Mouse (Mus musculus): ENCODE data around the gene Pycr2. TPM values are rescaled to one million over a fixed set of nuclear protein-coding genes. Genes with fewer than 3 reads are reported as not detected.

Pycr2 gene
- polyA plus RNA-seq, 1 experiment from 2014 or later, result 77.6 TPM

DNA sequence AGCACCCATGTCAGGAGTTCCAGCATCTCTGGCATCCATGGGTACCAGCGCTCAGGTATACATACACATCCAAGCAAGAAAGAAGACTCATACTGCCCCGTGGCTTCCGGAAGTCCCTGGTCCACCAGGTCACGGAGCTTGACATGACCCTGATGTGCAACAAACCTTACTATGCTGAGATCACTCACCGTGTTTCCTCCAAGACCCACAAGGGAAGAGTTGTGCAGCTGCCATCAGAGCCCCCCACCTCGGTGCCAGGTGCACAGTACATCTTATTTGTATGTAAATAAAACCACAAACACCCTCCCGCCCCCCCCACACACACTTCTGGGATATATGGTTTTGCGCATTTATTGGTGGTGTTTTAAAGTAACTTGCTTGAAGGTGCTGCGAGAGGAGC, 29.0 kb upstream of the Pycr2 start:
- Histone ChIP-seq H3K9ac (ENCODE audit: low read depth, low read length) (no peak overlapping the region), H3K4me2 (ENCODE audit: low read depth, low read length) (no peak overlapping the region), H3K27ac (replicated peaks; ENCODE audit: low read depth, low read length) (no peak overlapping the region), H3K36me3 (ENCODE audit: control insufficient read depth, insufficient read depth, low read length) (no peaks in the 10 kb centered on the region), H3K4me1 (ENCODE audit: control insufficient read depth, insufficient read depth, low read length) (no peaks in the 10 kb centered on the region), H3K27me3 (replicated peaks; ENCODE audit: control insufficient read depth, insufficient read depth, low read length) (no peaks in the 10 kb centered on the region), H3K9me3 (ENCODE audit: control insufficient read depth, low read length) (no peaks in the 10 kb centered on the region), H3K4me3 (ENCODE audit: low read depth, low read length) (no peak overlapping the region)
- 79% methylated on average over 9 of the region's 9 CpGs for WGBS
- DNase-seq (ENCODE audit: low spot score) (no peak), ATAC-seq (ENCODE audit: low read depth) (no peak)

- DNase-seq (ENCODE audit: low spot score), result no peak
Measured at GRCm38 (mm10) chr1:180877466-180877865, 26.6 kb upstream of the Pycr2 start.

GRCm38 (mm10) chr1:180881768-180882167, 22.3 kb upstream of the Pycr2 start:
- Histone ChIP-seq H3K9ac (ENCODE audit: low read depth, low read length) (no peak overlapping the region), H3K27ac (replicated peaks; ENCODE audit: low read depth, low read length) (no peak overlapping the region), H3K36me3 (ENCODE audit: control insufficient read depth, insufficient read depth, low read length) (no peaks in the 10 kb centered on the region), H3K4me3 (ENCODE audit: low read depth, low read length) (no peak overlapping the region), H3K27me3 (replicated peaks; ENCODE audit: control insufficient read depth, insufficient read depth, low read length) (no peaks in the 10 kb centered on the region), H3K4me1 (ENCODE audit: control insufficient read depth, insufficient read depth, low read length) (no peaks in the 10 kb centered on the region), H3K4me2 (ENCODE audit: low read depth, low read length) (no peak overlapping the region), H3K9me3 (ENCODE audit: control insufficient read depth, low read length) (no peaks in the 10 kb centered on the region)
- ATAC-seq (ENCODE audit: low read depth) (no peak), DNase-seq (ENCODE audit: low spot score) (no peak)
- WGBS, result 72% methylated on average over 3 of the region's 3 CpGs

More at GRCm38 (mm10) chr1:180877466-180877865, 26.6 kb upstream of the Pycr2 start:
- 73% methylated on average over 4 of the region's 4 CpGs for WGBS
- no peaks in the 10 kb centered on the region for H3K4me1 ChIP-seq (ENCODE audit: control insufficient read depth, insufficient read depth, low read length)
- no peaks in the 10 kb centered on the region for H3K36me3 ChIP-seq (ENCODE audit: control insufficient read depth, insufficient read depth, low read length)
- no peaks in the 10 kb centered on the region for H3K9me3 ChIP-seq (ENCODE audit: control insufficient read depth, low read length)
- no peaks in the 10 kb centered on the region for H3K27me3 ChIP-seq (replicated peaks; ENCODE audit: control insufficient read depth, insufficient read depth, low read length)
- no peak overlapping the region for H3K4me3 ChIP-seq (ENCODE audit: low read depth, low read length)
- no peak overlapping the region for H3K27ac ChIP-seq (replicated peaks; ENCODE audit: low read depth, low read length)
- no peak for ATAC-seq (ENCODE audit: low read depth)
- H3K4me2 ChIP-seq (ENCODE audit: low read depth, low read length), result no peak overlapping the region
- no peak overlapping the region for H3K9ac ChIP-seq (ENCODE audit: low read depth, low read length)

DNA sequence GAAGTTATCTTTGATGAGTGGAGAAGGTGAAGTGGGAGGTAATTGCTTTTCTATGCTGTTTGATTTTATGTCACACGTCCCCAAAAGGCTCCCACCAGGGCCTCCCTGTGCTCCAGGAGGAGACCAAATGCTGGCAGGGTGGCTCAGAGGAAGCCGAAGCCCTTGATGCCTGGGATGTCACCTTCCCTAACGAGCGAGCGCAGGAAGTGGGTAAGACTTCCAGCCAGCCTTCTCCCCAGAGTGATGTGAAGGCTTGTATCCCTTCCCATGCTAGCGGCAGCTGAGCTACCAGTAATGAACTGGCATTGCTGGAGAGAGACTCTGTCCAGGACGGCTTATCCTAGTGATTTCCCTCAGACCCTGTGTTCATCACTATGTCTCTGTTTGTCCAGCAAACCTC, 20.4 kb upstream of the Pycr2 start:
- DNase-seq (ENCODE audit: low spot score), result no peak
- Histone ChIP-seq H3K27me3 (replicated peaks; ENCODE audit: control insufficient read depth, insufficient read depth, low read length) (no peaks in the 10 kb centered on the region), H3K4me3 (ENCODE audit: low read depth, low read length) (no peak overlapping the region), H3K36me3 (ENCODE audit: control insufficient read depth, insufficient read depth, low read length) (no peaks in the 10 kb centered on the region), H3K27ac (replicated peaks; ENCODE audit: low read depth, low read length) (no peak overlapping the region), H3K4me1 (ENCODE audit: control insufficient read depth, insufficient read depth, low read length) (peaks cover 7% of the 10 kb centered on the region), H3K9ac (ENCODE audit: low read depth, low read length) (no peak overlapping the region), H3K4me2 (ENCODE audit: low read depth, low read length) (no peak overlapping the region), H3K9me3 (ENCODE audit: control insufficient read depth, low read length) (no peaks in the 10 kb centered on the region)
- 41% methylated on average over 7 of the region's 7 CpGs for WGBS
- ATAC-seq (ENCODE audit: low read depth), result no peak

DNA sequence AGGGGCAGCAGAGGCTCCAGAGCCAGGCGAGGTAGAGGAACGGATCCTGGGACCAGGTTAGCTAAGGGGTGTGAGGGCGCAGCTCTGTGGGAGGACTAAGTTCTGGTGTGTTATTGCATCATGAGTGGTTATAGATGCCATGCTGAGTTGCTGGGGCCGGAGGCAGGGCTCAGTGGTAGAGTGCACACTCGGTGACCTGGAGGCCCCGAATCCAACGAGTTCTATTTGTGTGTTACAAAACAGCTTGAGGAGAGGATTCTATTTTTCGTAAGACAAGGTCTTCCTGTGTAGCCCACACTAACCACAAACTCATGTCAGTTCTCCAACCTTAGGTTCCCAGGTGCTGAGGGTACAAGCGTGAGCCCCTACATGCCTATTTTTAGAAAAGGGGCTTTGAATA, 19.6 kb upstream of the Pycr2 start:
- Histone ChIP-seq H3K9me3 (ENCODE audit: control insufficient read depth, low read length) (no peaks in the 10 kb centered on the region), H3K36me3 (ENCODE audit: control insufficient read depth, insufficient read depth, low read length) (no peaks in the 10 kb centered on the region), H3K27ac (replicated peaks; ENCODE audit: low read depth, low read length) (no peak overlapping the region), H3K4me2 (ENCODE audit: low read depth, low read length) (no peak overlapping the region), H3K4me3 (ENCODE audit: low read depth, low read length) (no peak overlapping the region), H3K4me1 (ENCODE audit: control insufficient read depth, insufficient read depth, low read length) (peaks cover 13% of the 10 kb centered on the region), H3K27me3 (replicated peaks; ENCODE audit: control insufficient read depth, insufficient read depth, low read length) (no peaks in the 10 kb centered on the region), H3K9ac (ENCODE audit: low read depth, low read length) (no peak overlapping the region)
- ATAC-seq (ENCODE audit: low read depth) (no peak), DNase-seq (ENCODE audit: low spot score) (no peak)
- 75% methylated on average over 9 of the region's 9 CpGs for WGBS

DNA sequence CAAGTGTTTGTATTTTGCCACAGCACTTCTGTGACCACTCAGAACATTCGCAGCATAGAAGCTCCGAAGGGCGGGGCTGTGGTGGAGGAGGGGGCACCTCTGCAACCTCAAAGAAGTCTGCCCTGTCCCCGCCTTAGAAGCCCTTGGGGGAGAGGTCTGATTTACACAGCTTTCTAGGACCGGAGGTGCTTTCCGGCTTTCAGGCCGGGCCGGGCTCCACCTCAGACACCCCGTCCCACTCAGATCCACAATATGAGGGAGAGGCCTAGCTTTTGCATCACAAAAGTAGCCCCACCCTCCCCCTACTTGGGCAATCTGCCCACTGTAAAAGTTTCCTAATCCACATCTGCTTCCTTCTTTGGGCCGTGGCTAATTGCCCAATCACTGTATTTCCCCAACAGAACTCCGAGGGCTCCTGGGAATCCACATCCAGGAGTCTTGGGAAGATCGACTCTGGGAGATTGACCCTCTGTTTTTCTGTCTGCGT, 15.5 kb upstream of the Pycr2 start:
- no peaks in the 10 kb centered on the region for H3K9me3 ChIP-seq (ENCODE audit: control insufficient read depth, low read length)
- WGBS, result 6% methylated on average over 13 of the region's 13 CpGs
- H3K9ac ChIP-seq (ENCODE audit: low read depth, low read length), result peak overlapping the region; percentile 45
- H3K4me2 ChIP-seq (ENCODE audit: low read depth, low read length), result peak overlapping the region; percentile 45
- H3K27ac ChIP-seq (replicated peaks; ENCODE audit: low read depth, low read length), result peak overlapping the region; percentile 39; the same call in 1 of the 2 replicates
- peak; percentile 82 for ATAC-seq (ENCODE audit: low read depth)
- H3K36me3 ChIP-seq (ENCODE audit: control insufficient read depth, insufficient read depth, low read length), result no peaks in the 10 kb centered on the region
- peaks cover 13% of the 10 kb centered on the region for H3K4me1 ChIP-seq (ENCODE audit: control insufficient read depth, insufficient read depth, low read length)
- H3K4me3 ChIP-seq (ENCODE audit: low read depth, low read length), result no peak overlapping the region
- peak; percentile 89 for DNase-seq (ENCODE audit: low spot score)
- H3K27me3 ChIP-seq (replicated peaks; ENCODE audit: control insufficient read depth, insufficient read depth, low read length), result peaks cover 11% of the 10 kb centered on the region; the same call in 1 of the 2 replicates

DNA sequence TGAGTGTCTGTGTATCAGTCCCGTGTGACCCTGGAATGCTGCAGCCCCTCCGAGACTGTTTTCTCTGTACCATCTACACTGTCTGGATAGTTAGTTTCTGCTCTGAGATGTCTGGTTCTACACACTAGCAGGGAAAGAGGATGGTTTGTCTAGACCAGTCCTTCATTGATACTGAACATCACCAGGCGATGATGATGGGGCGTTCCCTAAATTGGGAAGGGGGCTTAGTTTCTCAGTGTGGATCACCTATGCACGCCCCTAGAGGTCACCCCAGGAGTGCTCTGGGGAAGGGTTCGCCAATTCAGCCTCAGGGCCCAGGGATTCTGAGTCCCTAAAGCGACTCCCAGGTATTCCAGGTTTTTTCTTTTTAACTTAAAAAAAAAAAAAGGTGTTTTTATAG, 14.9 kb upstream of the Pycr2 start:
- H3K4me2 ChIP-seq (ENCODE audit: low read depth, low read length), result peak overlapping the region; percentile 45
- WGBS, result 32% methylated on average over 7 of the region's 7 CpGs
- H3K4me3 ChIP-seq (ENCODE audit: low read depth, low read length), result no peak overlapping the region
- H3K27ac ChIP-seq (replicated peaks; ENCODE audit: low read depth, low read length), result peak overlapping the region; percentile 39; the same call in 1 of the 2 replicates
- DNase-seq (ENCODE audit: low spot score) (no peak), ATAC-seq (ENCODE audit: low read depth) (0 out of 2 replicates have a peak, but pooled peaks have one; percentile 6)
- H3K27me3 ChIP-seq (replicated peaks; ENCODE audit: control insufficient read depth, insufficient read depth, low read length), result peaks cover 15% of the 10 kb centered on the region
- H3K9me3 ChIP-seq (ENCODE audit: control insufficient read depth, low read length), result no peaks in the 10 kb centered on the region
- H3K9ac ChIP-seq (ENCODE audit: low read depth, low read length), result peak overlapping the region; percentile 45
- H3K36me3 ChIP-seq (ENCODE audit: control insufficient read depth, insufficient read depth, low read length), result no peaks in the 10 kb centered on the region
- H3K4me1 ChIP-seq (ENCODE audit: control insufficient read depth, insufficient read depth, low read length), result peaks cover 13% of the 10 kb centered on the region

- H3K27me3 ChIP-seq (replicated peaks; ENCODE audit: control insufficient read depth, insufficient read depth, low read length), result peaks cover 22% of the 10 kb centered on the region
- no peaks in the 10 kb centered on the region for H3K9me3 ChIP-seq (ENCODE audit: control insufficient read depth, low read length)
- no peak overlapping the region for H3K4me2 ChIP-seq (ENCODE audit: low read depth, low read length)
- H3K27ac ChIP-seq (replicated peaks; ENCODE audit: low read depth, low read length), result no peak overlapping the region
- no peak overlapping the region for H3K4me3 ChIP-seq (ENCODE audit: low read depth, low read length)
- no peak for ATAC-seq (ENCODE audit: low read depth)
- 40% methylated on average over 6 of the region's 6 CpGs for WGBS
- DNase-seq (ENCODE audit: low spot score), result peak; percentile 10
- H3K9ac ChIP-seq (ENCODE audit: low read depth, low read length), result no peak overlapping the region
- peaks cover 13% of the 10 kb centered on the region for H3K4me1 ChIP-seq (ENCODE audit: control insufficient read depth, insufficient read depth, low read length)
- no peaks in the 10 kb centered on the region for H3K36me3 ChIP-seq (ENCODE audit: control insufficient read depth, insufficient read depth, low read length)
Measured at GRCm38 (mm10) chr1:180889841-180890240, 14.3 kb upstream of the Pycr2 start.

- no peak for DNase-seq (ENCODE audit: low spot score)
- ATAC-seq (ENCODE audit: low read depth), result no peak
- WGBS, result 50% methylated on average over 10 of the region's 10 CpGs
- H3K4me2 ChIP-seq (ENCODE audit: low read depth, low read length), result no peak within 1 kb of the TSS
- H3K4me3 ChIP-seq (ENCODE audit: low read depth, low read length), result no peak within 1 kb of the TSS
- H3K9me3 ChIP-seq (ENCODE audit: control insufficient read depth, low read length), result no peaks in the 10 kb centered on the region
- peaks cover 13% of the 10 kb centered on the region for H3K4me1 ChIP-seq (ENCODE audit: control insufficient read depth, insufficient read depth, low read length)
- H3K9ac ChIP-seq (ENCODE audit: low read depth, low read length), result no peak within 1 kb of the TSS
- no peaks in the 10 kb centered on the region for H3K36me3 ChIP-seq (ENCODE audit: control insufficient read depth, insufficient read depth, low read length)
- peaks cover 30% of the 10 kb centered on the region for H3K27me3 ChIP-seq (replicated peaks; ENCODE audit: control insufficient read depth, insufficient read depth, low read length)
- H3K27ac ChIP-seq (replicated peaks; ENCODE audit: low read depth, low read length), result no peak within 1 kb of the TSS
Measured at GRCm38 (mm10) chr1:180892808-180893207, 11.3 kb upstream of the Pycr2 start, which contains the start of gene Lefty2. Gene Lefty2 (plus strand): TSS chr1:180893108.
